Mouse (Mus musculus): Measurements from ENCODE around the gene Adcy1. TPM values are rescaled to one million over a fixed set of nuclear protein-coding genes. Genes with fewer than 3 reads are reported as not detected.

The Adcy1 gene
- polyA plus RNA-seq, 1 experiment = 3.7 TPM

DNA sequence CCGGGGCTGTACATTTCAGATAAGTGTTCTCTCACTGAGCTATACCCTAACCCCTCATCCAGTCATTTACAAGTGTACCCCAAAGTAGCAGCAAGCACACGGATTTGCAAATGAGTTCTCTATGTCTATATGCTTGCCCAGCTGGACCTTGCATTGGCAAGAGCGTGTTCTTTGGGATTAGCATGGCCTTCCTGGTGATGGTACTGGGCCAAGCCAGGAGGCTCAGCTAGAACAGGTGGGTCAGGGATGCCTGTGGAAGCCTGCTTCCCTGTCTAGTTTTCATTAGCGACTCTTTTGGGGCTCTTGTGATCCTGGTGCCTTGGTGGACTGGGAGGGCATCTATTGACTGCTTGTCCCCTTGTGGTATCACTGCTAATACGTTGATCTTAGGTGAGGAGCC lies 21.9 kb downstream of the Adcy1 start:
- H3K27me3 ChIP-seq (replicated peaks; ENCODE audit: control insufficient read depth, insufficient read depth, low read length) = no peaks in the 10 kb centered on the region
- no peak for DNase-seq
- WGBS = 87% methylated on average over 5 of the region's 5 CpGs
- H3K27ac ChIP-seq (ENCODE audit: insufficient read depth, low read depth, low read length) = no peak overlapping the region
- no peaks in the 10 kb centered on the region for H3K36me3 ChIP-seq (ENCODE audit: control insufficient read depth, insufficient read depth, low read length)
- TF ChIP-seq CTCF (conservative IDR thresholded peaks at IDR 0.05; ENCODE audit: insufficient read depth, insufficient read length, low read depth, low read length) (no peak), POLR2A (IDR thresholded peaks at IDR 0.05; ENCODE audit: low read depth, low read length) (no peak)
- H3K4me1 ChIP-seq (ENCODE audit: control insufficient read depth, insufficient read depth, low read length) = no peaks in the 10 kb centered on the region
- no peak overlapping the region for H3K4me3 ChIP-seq (ENCODE audit: insufficient read depth, low read depth, low read length)

DNA sequence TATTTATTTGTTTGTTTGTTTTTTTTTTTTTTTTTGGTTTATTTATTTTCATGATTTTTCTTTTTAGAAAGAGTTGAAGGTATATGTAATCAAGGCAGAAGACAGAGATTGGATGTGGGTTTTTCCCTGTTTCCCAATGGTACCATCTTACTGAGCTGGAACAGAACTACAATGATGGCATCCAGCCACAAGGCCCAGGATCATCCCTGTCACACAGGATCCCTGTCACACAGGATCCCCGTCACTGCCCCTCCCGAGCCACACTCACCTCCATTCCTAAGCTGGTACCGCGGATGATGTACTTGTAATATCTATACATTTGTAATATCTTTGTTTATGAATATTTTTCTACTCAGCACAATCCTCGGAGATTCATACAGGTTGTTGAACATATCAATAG lies 27.8 kb downstream of the Adcy1 start:
- Histone ChIP-seq H3K4me1 (ENCODE audit: control insufficient read depth, insufficient read depth, low read length) (no peaks in the 10 kb centered on the region), H3K27ac (ENCODE audit: insufficient read depth, low read depth, low read length) (no peak overlapping the region), H3K36me3 (ENCODE audit: control insufficient read depth, insufficient read depth, low read length) (no peaks in the 10 kb centered on the region), H3K27me3 (replicated peaks; ENCODE audit: control insufficient read depth, insufficient read depth, low read length) (no peaks in the 10 kb centered on the region), H3K4me3 (ENCODE audit: insufficient read depth, low read depth, low read length) (no peak overlapping the region)
- 94% methylated on average over 5 of the region's 5 CpGs for WGBS
- TF ChIP-seq POLR2A (IDR thresholded peaks at IDR 0.05; ENCODE audit: low read depth, low read length) (no peak), CTCF (conservative IDR thresholded peaks at IDR 0.05; ENCODE audit: insufficient read depth, insufficient read length, low read depth, low read length) (no peak)
- DNase-seq = no peak

DNA sequence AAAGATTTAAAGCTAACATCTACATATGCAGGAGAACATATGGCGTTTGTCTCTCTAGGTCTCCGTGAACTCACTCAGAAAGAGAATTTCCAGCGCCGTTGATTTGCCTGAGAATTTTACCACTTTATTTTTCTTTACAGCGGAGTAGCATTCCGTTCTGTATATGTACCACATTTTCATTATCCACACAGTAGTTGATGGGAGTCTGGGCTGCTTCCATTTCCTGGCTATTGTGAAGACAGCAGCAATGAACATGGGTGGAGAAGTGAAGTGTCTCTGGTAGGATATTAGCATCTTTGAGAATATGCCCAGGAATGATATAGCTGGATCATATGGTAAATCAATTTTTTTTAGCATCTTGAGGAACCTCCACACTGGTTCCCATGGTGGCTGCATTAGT lies 31.6 kb downstream of the Adcy1 start:
- 93% methylated on average over 6 of the region's 6 CpGs for WGBS
- Histone ChIP-seq H3K4me1 (ENCODE audit: control insufficient read depth, insufficient read depth, low read length) (no peaks in the 10 kb centered on the region), H3K27ac (ENCODE audit: insufficient read depth, low read depth, low read length) (no peak overlapping the region), H3K27me3 (replicated peaks; ENCODE audit: control insufficient read depth, insufficient read depth, low read length) (no peaks in the 10 kb centered on the region), H3K4me3 (ENCODE audit: insufficient read depth, low read depth, low read length) (no peak overlapping the region), H3K36me3 (ENCODE audit: control insufficient read depth, insufficient read depth, low read length) (no peaks in the 10 kb centered on the region)
- no peak for TF ChIP-seq CTCF (conservative IDR thresholded peaks at IDR 0.05; ENCODE audit: insufficient read depth, insufficient read length, low read depth, low read length)
- DNase-seq = no peak

DNA sequence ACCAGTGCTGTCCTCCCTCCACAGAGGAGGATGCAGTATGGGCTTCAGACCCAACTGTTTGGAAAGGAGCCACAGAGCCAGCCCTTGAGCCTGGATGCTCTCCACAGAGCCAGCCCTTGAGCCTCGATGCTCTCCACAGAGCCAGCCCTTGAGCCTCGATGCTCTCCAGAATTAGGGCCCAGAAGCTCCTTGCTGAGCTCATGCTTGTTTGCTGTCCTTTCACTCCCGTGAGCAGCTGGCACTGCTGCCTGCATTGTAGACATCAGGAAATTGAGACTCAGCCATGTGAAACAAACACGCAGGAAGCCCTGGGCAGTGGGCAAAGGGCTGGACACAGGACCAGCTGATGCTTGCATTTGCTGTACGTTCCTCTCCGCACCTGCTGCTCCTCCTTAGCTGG lies 38.4 kb downstream of the Adcy1 start:
- Histone ChIP-seq H3K4me1 (ENCODE audit: control insufficient read depth, insufficient read depth, low read length) (no peaks in the 10 kb centered on the region), H3K27ac (ENCODE audit: insufficient read depth, low read depth, low read length) (no peak overlapping the region), H3K4me3 (ENCODE audit: insufficient read depth, low read depth, low read length) (no peak overlapping the region), H3K27me3 (replicated peaks; ENCODE audit: control insufficient read depth, insufficient read depth, low read length) (no peaks in the 10 kb centered on the region), H3K36me3 (ENCODE audit: control insufficient read depth, insufficient read depth, low read length) (no peaks in the 10 kb centered on the region)
- 52% methylated on average over 6 of the region's 6 CpGs for WGBS
- DNase-seq = no peak
- no peak for TF ChIP-seq POLR2A (IDR thresholded peaks at IDR 0.05; ENCODE audit: low read depth, low read length)
- no peak for TF ChIP-seq CTCF (conservative IDR thresholded peaks at IDR 0.05; ENCODE audit: insufficient read depth, insufficient read length, low read depth, low read length)

DNA sequence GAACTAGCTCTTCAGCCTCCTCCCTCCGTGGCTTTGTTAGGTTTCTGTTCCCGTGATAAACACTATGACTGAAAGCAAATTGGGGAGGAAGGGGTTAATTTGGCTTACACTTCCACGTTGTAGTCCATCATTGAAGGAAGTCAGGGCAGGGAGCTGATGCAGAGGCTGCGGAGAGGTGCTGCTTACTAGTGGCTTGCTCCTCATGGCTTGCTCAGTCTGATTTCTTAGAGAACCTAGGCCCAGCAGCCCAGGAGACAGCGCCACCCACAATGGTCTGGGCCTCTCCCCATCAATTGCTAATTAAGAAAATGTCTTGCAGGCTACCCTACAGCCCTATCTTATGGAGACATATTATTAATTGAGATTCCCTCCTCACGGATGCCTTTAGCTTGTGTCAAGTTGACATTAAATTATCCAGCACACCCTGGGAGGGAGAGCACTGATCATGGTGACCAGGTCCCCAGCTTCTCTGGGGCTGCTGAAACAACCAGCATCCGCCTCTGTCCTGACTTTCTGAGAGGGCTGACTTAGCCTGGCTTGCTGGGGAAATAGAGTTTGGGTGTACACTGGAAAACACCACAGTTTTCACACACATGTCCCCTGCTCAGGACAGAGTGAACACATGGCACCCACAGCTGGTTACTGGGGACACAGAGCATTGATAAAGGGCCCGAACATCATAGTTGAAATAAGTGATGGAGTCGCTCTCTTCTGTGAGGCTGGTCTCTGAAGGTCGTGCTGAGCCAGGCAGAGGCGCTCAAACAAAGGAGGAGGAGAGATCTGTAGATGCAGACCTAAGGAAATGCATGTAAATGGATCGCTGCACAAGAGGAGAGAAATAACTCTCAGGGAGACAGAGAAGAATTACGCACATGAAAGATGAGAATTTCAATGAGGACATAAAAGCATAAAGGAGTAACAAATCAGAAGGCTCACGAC lies 39.2 kb downstream of the Adcy1 start:
- H3K4me1 ChIP-seq (ENCODE audit: control insufficient read depth, insufficient read depth, low read length) = no peaks in the 10 kb centered on the region
- H3K27ac ChIP-seq (ENCODE audit: insufficient read depth, low read depth, low read length) = no peak overlapping the region
- TF ChIP-seq POLR2A (IDR thresholded peaks at IDR 0.05; ENCODE audit: low read depth, low read length) (no peak), CTCF (conservative IDR thresholded peaks at IDR 0.05; ENCODE audit: insufficient read depth, insufficient read length, low read depth, low read length) (no peak)
- 65% methylated on average over 14 of the region's 14 CpGs for WGBS
- H3K36me3 ChIP-seq (ENCODE audit: control insufficient read depth, insufficient read depth, low read length) = no peaks in the 10 kb centered on the region
- DNase-seq = no peak
- H3K4me3 ChIP-seq (ENCODE audit: insufficient read depth, low read depth, low read length) = no peak overlapping the region
- H3K27me3 ChIP-seq (replicated peaks; ENCODE audit: control insufficient read depth, insufficient read depth, low read length) = no peaks in the 10 kb centered on the region

DNA sequence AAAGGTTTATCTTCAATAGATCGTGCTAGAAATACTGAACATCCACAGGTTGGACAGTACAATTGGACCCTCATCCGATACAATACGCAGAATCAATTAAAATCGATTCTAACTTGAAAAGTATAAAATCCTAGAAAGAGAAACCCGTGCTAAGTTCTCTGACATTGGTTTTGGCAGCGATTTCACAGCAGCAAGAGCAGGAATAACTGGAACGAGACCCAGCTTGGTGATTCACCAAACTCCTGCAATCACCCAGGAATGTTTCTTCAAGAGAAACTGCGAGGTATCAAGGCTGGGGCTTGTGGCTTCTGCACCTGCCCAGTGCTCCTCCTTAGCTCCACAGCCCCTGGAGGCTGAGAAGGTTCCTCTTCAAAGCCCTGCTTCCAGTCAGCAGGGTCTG lies 42.0 kb downstream of the Adcy1 start:
- WGBS = 90% methylated on average over 8 of the region's 8 CpGs
- Histone ChIP-seq H3K4me3 (ENCODE audit: insufficient read depth, low read depth, low read length) (no peak overlapping the region), H3K27ac (ENCODE audit: insufficient read depth, low read depth, low read length) (no peak overlapping the region), H3K36me3 (ENCODE audit: control insufficient read depth, insufficient read depth, low read length) (no peaks in the 10 kb centered on the region), H3K4me1 (ENCODE audit: control insufficient read depth, insufficient read depth, low read length) (no peaks in the 10 kb centered on the region), H3K27me3 (replicated peaks; ENCODE audit: control insufficient read depth, insufficient read depth, low read length) (no peaks in the 10 kb centered on the region)
- DNase-seq = no peak
- TF ChIP-seq POLR2A (IDR thresholded peaks at IDR 0.05; ENCODE audit: low read depth, low read length) (no peak), CTCF (conservative IDR thresholded peaks at IDR 0.05; ENCODE audit: insufficient read depth, insufficient read length, low read depth, low read length) (no peak)

DNA sequence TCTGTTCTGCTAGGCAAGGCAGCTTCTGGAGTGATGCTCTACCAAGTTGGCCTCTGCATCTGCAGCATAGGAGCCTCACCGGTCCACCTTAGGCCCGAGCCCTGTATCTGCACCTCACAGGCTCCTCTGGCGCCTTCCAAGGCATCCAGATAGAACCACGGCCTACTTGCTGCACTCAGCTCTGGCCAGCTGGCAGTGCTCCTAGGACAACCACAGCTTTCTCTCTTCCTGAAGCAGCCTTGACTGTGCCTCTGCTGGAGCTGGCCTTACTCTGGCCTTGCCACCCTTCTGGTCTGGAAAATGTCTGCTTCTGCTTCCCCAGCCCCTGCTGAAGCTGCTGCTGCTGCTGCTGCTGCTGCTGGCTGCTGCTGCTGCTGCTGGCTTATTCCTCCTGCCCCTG lies 45.8 kb downstream of the Adcy1 start:
- WGBS = 86% methylated on average over 4 of the region's 4 CpGs
- no peak for TF ChIP-seq CTCF (conservative IDR thresholded peaks at IDR 0.05; ENCODE audit: insufficient read depth, insufficient read length, low read depth, low read length)
- no peak for TF ChIP-seq POLR2A (IDR thresholded peaks at IDR 0.05; ENCODE audit: low read depth, low read length)
- no peak for DNase-seq

More for the DNA sequence above, 45.8 kb downstream of the Adcy1 start:
- Histone ChIP-seq H3K4me3 (ENCODE audit: insufficient read depth, low read depth, low read length) (no peak overlapping the region), H3K36me3 (ENCODE audit: control insufficient read depth, insufficient read depth, low read length) (no peaks in the 10 kb centered on the region), H3K27me3 (replicated peaks; ENCODE audit: control insufficient read depth, insufficient read depth, low read length) (no peaks in the 10 kb centered on the region), H3K4me1 (ENCODE audit: control insufficient read depth, insufficient read depth, low read length) (no peaks in the 10 kb centered on the region), H3K27ac (ENCODE audit: insufficient read depth, low read depth, low read length) (no peak overlapping the region)
